Mouse (Mus musculus): Measurements from ENCODE around the gene Acta1.

DNA sequence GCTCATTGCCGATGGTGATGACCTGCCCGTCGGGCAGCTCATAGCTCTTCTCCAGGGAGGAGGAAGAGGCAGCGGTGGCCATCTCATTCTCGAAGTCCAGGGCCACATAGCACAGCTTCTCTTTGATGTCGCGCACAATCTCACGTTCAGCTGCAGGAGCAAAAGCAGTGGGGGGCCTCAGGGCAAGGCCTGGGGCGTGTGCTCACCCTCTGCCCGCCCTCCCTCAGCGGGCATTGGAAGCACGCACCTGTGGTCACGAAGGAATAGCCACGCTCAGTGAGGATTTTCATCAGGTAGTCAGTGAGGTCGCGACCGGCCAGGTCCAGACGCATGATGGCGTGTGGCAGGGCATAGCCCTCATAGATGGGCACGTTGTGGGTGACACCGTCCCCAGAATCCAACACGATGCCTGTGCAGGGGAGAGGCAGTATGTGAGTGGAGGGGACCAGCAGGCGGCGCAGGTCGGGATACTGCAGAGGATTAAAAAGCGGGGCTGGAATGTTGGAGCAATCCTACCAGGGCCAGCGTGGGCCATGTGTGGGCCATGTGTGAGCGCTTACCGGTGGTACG, 1.9 kb downstream of the Acta1 start:
- no peak for TF ChIP-seq CTCF (IDR thresholded peaks at IDR 0.05)
- no peak for TF ChIP-seq EP300 (IDR thresholded peaks at IDR 0.05)

Data from lung, postnatal 0 days (tissue).